Mouse (Mus musculus): ENCODE data around the gene Nudt16l1. TPM values are rescaled to one million over a fixed set of nuclear protein-coding genes. Genes with fewer than 3 reads are reported as not detected.

Gene Nudt16l1
- polyA plus RNA-seq, 1 experiment from 2014 or later = 152 TPM

- Histone ChIP-seq H3K36me3 (ENCODE audit: insufficient read depth, low read length) (peaks cover 42% of the 10 kb centered on the region), H3K9ac (ENCODE audit: low read depth, low read length) (no peak overlapping the region), H3K9me3 (replicated peaks; ENCODE audit: low read length) (no peaks in the 10 kb centered on the region), H3K27ac (no peak overlapping the region), H3K27me3 (ENCODE audit: insufficient read depth, low read length) (no peaks in the 10 kb centered on the region), H3K4me1 (replicated peaks; ENCODE audit: insufficient read depth, low read length) (peaks cover 15% of the 10 kb centered on the region; the same call in 1 of the 2 replicates), H3K4me2 (ENCODE audit: low read length) (no peak overlapping the region), H3K4me3 (replicated peaks; ENCODE audit: low read depth, low read length) (no peak overlapping the region)
- no peak for DNase-seq (ENCODE audit: low spot score)
- ATAC-seq (replicated peaks; ENCODE audit: low FRiP score, low read depth) = no peak
- 88% methylated on average over 8 of the region's 8 CpGs for WGBS
- no peak for TF ChIP-seq CTCF (IDR thresholded peaks at IDR 0.05; ENCODE audit: low read depth)
Observed at GRCm38 (mm10) chr16:4942868-4943267, 4.3 kb downstream of the Nudt16l1 start.

DNA sequence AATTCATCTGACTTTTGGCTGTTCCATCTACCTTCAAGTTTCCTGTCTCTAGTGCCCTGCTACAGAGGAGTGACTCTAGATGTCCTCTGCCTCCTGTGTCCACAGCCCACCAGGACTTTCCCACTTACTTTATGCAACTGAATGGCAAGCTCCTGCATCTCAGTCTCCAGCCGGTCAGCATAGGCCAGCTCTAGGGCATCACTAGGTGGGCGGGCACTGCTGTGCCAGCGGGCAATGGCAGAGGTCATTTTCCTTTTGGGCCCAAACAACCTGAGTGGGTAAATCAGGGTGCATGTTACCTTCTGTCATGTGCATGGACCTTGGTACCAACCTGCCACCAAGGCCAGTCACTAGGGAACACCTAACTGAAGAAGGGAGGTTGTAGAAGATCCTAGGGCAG is 4.9 kb downstream of the Nudt16l1 start:
- H3K4me1 ChIP-seq (replicated peaks; ENCODE audit: insufficient read depth, low read length) = peaks cover 13% of the 10 kb centered on the region; the same call in 1 of the 2 replicates
- no peak overlapping the region for H3K9ac ChIP-seq (ENCODE audit: low read depth, low read length)
- H3K36me3 ChIP-seq (ENCODE audit: insufficient read depth, low read length) = peaks cover 47% of the 10 kb centered on the region
- no peak for ATAC-seq (replicated peaks; ENCODE audit: low FRiP score, low read depth)
- H3K4me3 ChIP-seq (replicated peaks; ENCODE audit: low read depth, low read length) = no peak overlapping the region
- no peak overlapping the region for H3K27ac ChIP-seq
- TF ChIP-seq CTCF (IDR thresholded peaks at IDR 0.05; ENCODE audit: low read depth) = no peak
- 92% methylated on average over 3 of the region's 3 CpGs for WGBS
- no peaks in the 10 kb centered on the region for H3K9me3 ChIP-seq (replicated peaks; ENCODE audit: low read length)
- no peak for DNase-seq (ENCODE audit: low spot score)
- H3K4me2 ChIP-seq (ENCODE audit: low read length) = no peak overlapping the region
- no peaks in the 10 kb centered on the region for H3K27me3 ChIP-seq (ENCODE audit: insufficient read depth, low read length)

DNA sequence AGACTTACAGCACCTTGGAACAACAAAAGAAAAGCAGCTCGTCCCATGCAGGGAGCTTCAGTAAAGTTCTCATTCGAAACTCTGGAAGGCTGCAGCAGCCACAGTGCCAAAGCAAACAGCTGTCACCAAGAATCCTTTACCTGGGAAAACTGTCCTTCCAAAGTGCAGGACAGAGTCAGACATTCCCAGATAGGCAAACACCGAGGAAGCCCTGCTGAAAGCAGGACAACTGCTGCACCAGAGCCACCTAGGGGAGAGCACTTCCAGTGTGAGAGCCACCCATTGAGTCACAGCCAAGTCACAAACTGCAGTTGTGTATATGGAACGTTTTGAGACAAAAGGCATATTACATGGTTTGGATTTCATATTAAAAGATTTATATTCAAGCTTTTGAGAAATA is 6.9 kb downstream of the Nudt16l1 start:
- TF ChIP-seq CTCF (IDR thresholded peaks at IDR 0.05; ENCODE audit: low read depth) = no peak
- Histone ChIP-seq H3K27me3 (ENCODE audit: insufficient read depth, low read length) (no peaks in the 10 kb centered on the region), H3K9ac (ENCODE audit: low read depth, low read length) (no peak overlapping the region), H3K4me2 (ENCODE audit: low read length) (no peak overlapping the region), H3K4me1 (replicated peaks; ENCODE audit: insufficient read depth, low read length) (peaks cover 1% of the 10 kb centered on the region; the same call in 1 of the 2 replicates), H3K36me3 (ENCODE audit: insufficient read depth, low read length) (peaks cover 48% of the 10 kb centered on the region), H3K4me3 (replicated peaks; ENCODE audit: low read depth, low read length) (no peak overlapping the region), H3K27ac (no peak overlapping the region), H3K9me3 (replicated peaks; ENCODE audit: low read length) (no peaks in the 10 kb centered on the region)
- DNase-seq (ENCODE audit: low spot score) = no peak
- WGBS = 75% methylated on average over 4 of the region's 4 CpGs
- no peak for ATAC-seq (replicated peaks; ENCODE audit: low FRiP score, low read depth)

- Histone ChIP-seq H3K36me3 (ENCODE audit: insufficient read depth, low read length) (peaks cover 45% of the 10 kb centered on the region), H3K9me3 (replicated peaks; ENCODE audit: low read length) (no peaks in the 10 kb centered on the region), H3K4me1 (replicated peaks; ENCODE audit: insufficient read depth, low read length) (no peaks in the 10 kb centered on the region), H3K4me3 (replicated peaks; ENCODE audit: low read depth, low read length) (no peak overlapping the region), H3K4me2 (ENCODE audit: low read length) (no peak overlapping the region), H3K27ac (0 out of 2 replicates have a peak overlapping the region, but pooled peaks have one; percentile 19), H3K27me3 (ENCODE audit: insufficient read depth, low read length) (no peaks in the 10 kb centered on the region), H3K9ac (ENCODE audit: low read depth, low read length) (no peak overlapping the region)
- TF ChIP-seq CTCF (IDR thresholded peaks at IDR 0.05; ENCODE audit: low read depth) = no peak
- 77% methylated on average over 3 of the region's 3 CpGs for WGBS
- ATAC-seq (replicated peaks; ENCODE audit: low FRiP score, low read depth) (peak; percentile 47), DNase-seq (ENCODE audit: low spot score) (no peak)
Observed at GRCm38 (mm10) chr16:4946155-4946554, 7.6 kb downstream of the Nudt16l1 start.

GRCm38 (mm10) chr16:4947378-4947777 is 8.8 kb downstream of the Nudt16l1 start:
- no peaks in the 10 kb centered on the region for H3K9me3 ChIP-seq (replicated peaks; ENCODE audit: low read length)

GRCm38 (mm10) chr16:4956609-4957008 is 18.0 kb downstream of the Nudt16l1 start:
- H3K4me2 ChIP-seq (ENCODE audit: low read length) = no peak overlapping the region
- H3K27me3 ChIP-seq (ENCODE audit: insufficient read depth, low read length) = no peaks in the 10 kb centered on the region
- no peak for ATAC-seq (replicated peaks; ENCODE audit: low FRiP score, low read depth)
- H3K27ac ChIP-seq = no peak overlapping the region
- whole genome bisulfite sequencing = 90% methylated on average over 3 of the region's 3 CpGs
- no peak overlapping the region for H3K9ac ChIP-seq (ENCODE audit: low read depth, low read length)
- no peak overlapping the region for H3K4me3 ChIP-seq (replicated peaks; ENCODE audit: low read depth, low read length)
- DNase-seq (ENCODE audit: low spot score) = no peak
- no peaks in the 10 kb centered on the region for H3K4me1 ChIP-seq (replicated peaks; ENCODE audit: insufficient read depth, low read length)
- no peak for TF ChIP-seq CTCF (IDR thresholded peaks at IDR 0.05; ENCODE audit: low read depth)
- H3K9me3 ChIP-seq (replicated peaks; ENCODE audit: low read length) = no peaks in the 10 kb centered on the region
- H3K36me3 ChIP-seq (ENCODE audit: insufficient read depth, low read length) = peaks cover 40% of the 10 kb centered on the region

More at GRCm38 (mm10) chr16:4947378-4947777, 8.8 kb downstream of the Nudt16l1 start:
- ATAC-seq (replicated peaks; ENCODE audit: low FRiP score, low read depth) = no peak
- no peak for TF ChIP-seq CTCF (IDR thresholded peaks at IDR 0.05; ENCODE audit: low read depth)
- H3K27ac ChIP-seq = 0 out of 2 replicates have a peak overlapping the region, but pooled peaks have one; percentile 4
- no peak for DNase-seq (ENCODE audit: low spot score)
- no peak overlapping the region for H3K9ac ChIP-seq (ENCODE audit: low read depth, low read length)
- H3K4me2 ChIP-seq (ENCODE audit: low read length) = no peak overlapping the region
- no peaks in the 10 kb centered on the region for H3K27me3 ChIP-seq (ENCODE audit: insufficient read depth, low read length)
- H3K4me3 ChIP-seq (replicated peaks; ENCODE audit: low read depth, low read length) = no peak overlapping the region
- no peaks in the 10 kb centered on the region for H3K4me1 ChIP-seq (replicated peaks; ENCODE audit: insufficient read depth, low read length)
- WGBS = 88% methylated on average over 4 of the region's 4 CpGs
- peaks cover 45% of the 10 kb centered on the region for H3K36me3 ChIP-seq (ENCODE audit: insufficient read depth, low read length)

- no peak overlapping the region for H3K4me2 ChIP-seq (ENCODE audit: low read length)
- no peak overlapping the region for H3K4me3 ChIP-seq (replicated peaks; ENCODE audit: low read depth, low read length)
- peaks cover 33% of the 10 kb centered on the region for H3K36me3 ChIP-seq (ENCODE audit: insufficient read depth, low read length)
- H3K9me3 ChIP-seq (replicated peaks; ENCODE audit: low read length) = no peaks in the 10 kb centered on the region
- no peak for ATAC-seq (replicated peaks; ENCODE audit: low FRiP score, low read depth)
- DNase-seq (ENCODE audit: low spot score) = no peak
- WGBS = 80% methylated on average over 3 of the region's 3 CpGs
- H3K9ac ChIP-seq (ENCODE audit: low read depth, low read length) = no peak overlapping the region
- no peaks in the 10 kb centered on the region for H3K4me1 ChIP-seq (replicated peaks; ENCODE audit: insufficient read depth, low read length)
- no peaks in the 10 kb centered on the region for H3K27me3 ChIP-seq (ENCODE audit: insufficient read depth, low read length)
- H3K27ac ChIP-seq = no peak overlapping the region
- TF ChIP-seq CTCF (IDR thresholded peaks at IDR 0.05; ENCODE audit: low read depth) = no peak
Observed at GRCm38 (mm10) chr16:4957446-4957845, 18.9 kb downstream of the Nudt16l1 start.
